Mouse (Mus musculus) forebrain, embryonic 16.5 days (tissue): ENCODE results near the gene Filip1. TPM values are rescaled to one million over a fixed set of nuclear protein-coding genes. Genes with fewer than 3 reads are reported as not detected.

Source experiments
- ATAC-seq: fragments of 200-750 bp; cut with Nextera tagmentation; 2 replicates; pipeline ENCODE4 v1.8.0; 2017; ENCODE audit warnings: mild to moderate bottlenecking, moderate library complexity
- H3K27ac ChIP-seq: fragments of 300-500 bp; sonication (generic); 2 replicates; pipeline ENCODE4 v1.5.1; 2014; ENCODE audit warnings: low read length, control low read depth
- H3K27me3 ChIP-seq: fragments of 300-500 bp; sonication (generic); replicated peaks from 2 replicates; pipeline ENCODE4 v1.6.1; 2014; ENCODE audit warnings: low read length; ENCODE audit not compliant: control insufficient read depth, insufficient read depth
- H3K36me3 ChIP-seq: fragments of 300-500 bp; sonication (generic); 2 replicates; pipeline ENCODE4 v1.6.1; 2014; ENCODE audit not compliant: control insufficient read depth, insufficient read depth
- H3K4me1 ChIP-seq: fragments of 300-500 bp; sonication (generic); replicated peaks from 2 replicates; pipeline ENCODE4 v1.6.1; 2014; ENCODE audit warnings: low read length; ENCODE audit not compliant: control insufficient read depth, insufficient read depth
- H3K4me2 ChIP-seq: fragments of 300-500 bp; sonication (generic); 2 replicates; pipeline ENCODE4 v1.6.1; 2014; ENCODE audit warnings: mild to moderate bottlenecking, low read length, control low read depth
- H3K4me3 ChIP-seq: fragments of 300-500 bp; sonication (generic); replicated peaks from 2 replicates; pipeline ENCODE4 v1.5.1; 2014; ENCODE audit warnings: mild to moderate bottlenecking, low read length, control low read depth
- H3K9ac ChIP-seq: fragments of 300-500 bp; sonication (generic); replicated peaks from 2 replicates; pipeline ENCODE4 v1.6.1; 2014; ENCODE audit warnings: low read depth, low read length, control low read depth
- H3K9me3 ChIP-seq: fragments of 300-500 bp; sonication (generic); 2 replicates; pipeline ENCODE4 v1.6.1; 2016; ENCODE audit warnings: low read length; ENCODE audit not compliant: control insufficient read depth
- WGBS: fragments of 180-500 bp; shearing (Covaris S2); extraction: QIAGEN DNeasy Blood & Tissue Kit; methylation state at CpG from one replicate; pipeline ENCODE4 v1.1.7; 2014; 5-methylcytosine and 5-hydroxymethylcytosine counted together
- polyA plus RNA-seq: library from polyadenylated mRNA; unstranded; fragments of >200 nt; fragmentation: Nextera tagmentation; extraction: Ambion mirVana; gene quantifications from 2 replicates; pipeline ENCODE4 v1.2.1, GENCODE M21; 2015

Filip1 gene
- polyA plus RNA-seq, 1 experiment from 2014 or later, result 3.0 TPM

GRCm38 (mm10) chr9:79944872-79945271, 67.8 kb downstream of the Filip1 start:
- no peak for ATAC-seq
- no peaks in the 10 kb centered on the region for H3K27me3 ChIP-seq
- 83% methylated on average over 6 of the region's 6 CpGs for WGBS
- no peaks in the 10 kb centered on the region for H3K36me3 ChIP-seq
- H3K27ac ChIP-seq, result no peak overlapping the region
- H3K4me1 ChIP-seq, result no peaks in the 10 kb centered on the region
- H3K9ac ChIP-seq, result no peak overlapping the region
- H3K4me3 ChIP-seq, result no peak overlapping the region
- H3K9me3 ChIP-seq, result no peaks in the 10 kb centered on the region
- no peak overlapping the region for H3K4me2 ChIP-seq

DNA sequence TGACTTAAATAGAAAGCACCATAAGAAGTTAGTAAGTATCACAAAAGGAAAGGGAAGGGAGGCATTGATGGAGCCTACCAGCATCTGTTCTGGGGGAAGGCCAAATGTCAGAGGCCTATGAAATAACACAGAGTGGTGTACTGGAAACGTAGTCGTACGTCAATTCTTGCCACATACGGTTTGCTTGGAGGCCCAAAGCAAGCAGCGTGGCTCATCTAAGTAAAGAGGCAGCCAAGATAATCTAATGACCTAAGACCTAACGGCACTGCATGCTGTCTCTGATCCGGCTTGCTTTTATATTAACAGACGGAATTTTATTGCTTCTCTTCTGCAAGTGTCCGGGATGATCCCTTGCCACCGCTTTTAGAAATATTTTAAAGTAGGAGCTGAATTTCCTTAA, 68.7 kb downstream of the Filip1 start:
- Histone ChIP-seq H3K9me3 (no peaks in the 10 kb centered on the region), H3K4me3 (no peak overlapping the region), H3K27ac (no peak overlapping the region), H3K9ac (no peak overlapping the region), H3K4me1 (no peaks in the 10 kb centered on the region), H3K36me3 (no peaks in the 10 kb centered on the region), H3K4me2 (no peak overlapping the region), H3K27me3 (no peaks in the 10 kb centered on the region)
- no peak for ATAC-seq
- WGBS, result 77% methylated on average over 10 of the region's 10 CpGs

DNA sequence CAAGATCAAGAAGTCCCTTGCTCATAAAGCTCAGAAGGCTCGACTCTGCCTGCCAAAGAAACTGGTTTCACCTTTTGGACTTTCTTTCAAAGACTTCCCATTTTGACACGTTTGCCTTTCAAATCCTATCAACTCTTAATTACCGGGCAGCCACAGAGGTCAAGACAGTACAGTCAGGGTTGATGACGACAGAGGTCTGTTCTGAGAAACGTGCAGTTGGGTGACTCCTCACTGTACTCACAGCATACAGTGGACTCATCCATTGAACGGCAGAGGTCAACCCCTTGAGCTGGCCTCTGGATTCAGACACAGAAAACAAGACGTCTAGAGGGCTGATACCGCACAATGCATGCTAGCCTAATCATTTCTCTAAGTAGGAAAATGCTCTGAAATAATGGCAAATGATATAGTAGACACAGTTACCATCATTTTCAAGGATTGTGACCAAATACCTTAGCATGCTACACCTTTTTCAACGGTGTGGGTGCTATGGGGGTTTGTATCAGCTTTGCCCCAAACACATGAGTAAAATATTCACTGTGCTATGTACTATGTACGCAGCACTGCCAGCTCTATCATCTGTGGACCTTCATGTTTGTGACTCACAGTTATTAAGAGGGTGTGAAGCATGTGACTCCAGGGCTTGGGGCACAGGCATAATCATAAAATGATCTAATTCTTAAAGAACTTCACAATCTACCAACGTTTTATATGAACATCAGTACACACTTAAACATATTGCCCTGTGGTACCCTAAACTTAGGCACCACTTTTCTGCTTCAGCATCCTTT, 74.0 kb downstream of the Filip1 start:
- Histone ChIP-seq H3K27ac (no peak overlapping the region), H3K4me1 (no peaks in the 10 kb centered on the region), H3K27me3 (no peaks in the 10 kb centered on the region), H3K9ac (no peak overlapping the region), H3K9me3 (no peaks in the 10 kb centered on the region), H3K36me3 (no peaks in the 10 kb centered on the region), H3K4me3 (no peak overlapping the region), H3K4me2 (no peak overlapping the region)
- no peak for ATAC-seq
- 79% methylated on average over 11 of the region's 11 CpGs for WGBS

GRCm38 (mm10) chr9:79937570-79937969, 75.1 kb downstream of the Filip1 start:
- Histone ChIP-seq H3K9me3 (no peaks in the 10 kb centered on the region), H3K36me3 (no peaks in the 10 kb centered on the region), H3K27me3 (no peaks in the 10 kb centered on the region), H3K27ac (no peak overlapping the region), H3K4me2 (no peak overlapping the region), H3K9ac (no peak overlapping the region), H3K4me1 (no peaks in the 10 kb centered on the region), H3K4me3 (no peak overlapping the region)
- 61% methylated on average over 6 of the region's 6 CpGs for WGBS
- ATAC-seq, result no peak

DNA sequence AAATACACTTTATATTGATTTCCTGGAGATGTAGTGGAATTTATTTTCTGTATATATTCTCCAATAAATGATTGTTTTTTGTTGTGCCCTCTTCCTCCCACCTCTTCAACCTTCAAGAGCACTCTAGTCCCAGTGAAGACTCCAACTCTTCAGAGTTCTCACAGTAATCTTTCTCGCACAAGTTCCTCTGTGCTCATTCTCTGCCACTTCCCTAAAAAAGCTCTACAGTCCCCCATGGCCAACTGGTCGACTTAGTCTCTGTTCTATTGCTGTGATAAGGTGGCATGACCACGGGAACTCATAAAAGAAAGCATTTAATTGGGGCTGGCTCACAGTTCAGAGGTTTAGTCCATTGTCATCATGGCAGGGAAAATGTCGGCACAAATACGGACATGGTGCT, 80.1 kb downstream of the Filip1 start:
- no peaks in the 10 kb centered on the region for H3K9me3 ChIP-seq
- H3K4me3 ChIP-seq, result no peak overlapping the region
- H3K4me2 ChIP-seq, result no peak overlapping the region
- ATAC-seq, result no peak
- H3K27ac ChIP-seq, result no peak overlapping the region
- 88% methylated on average over 5 of the region's 5 CpGs for WGBS
- no peak overlapping the region for H3K9ac ChIP-seq
- no peaks in the 10 kb centered on the region for H3K27me3 ChIP-seq
- no peaks in the 10 kb centered on the region for H3K36me3 ChIP-seq
- no peaks in the 10 kb centered on the region for H3K4me1 ChIP-seq

DNA sequence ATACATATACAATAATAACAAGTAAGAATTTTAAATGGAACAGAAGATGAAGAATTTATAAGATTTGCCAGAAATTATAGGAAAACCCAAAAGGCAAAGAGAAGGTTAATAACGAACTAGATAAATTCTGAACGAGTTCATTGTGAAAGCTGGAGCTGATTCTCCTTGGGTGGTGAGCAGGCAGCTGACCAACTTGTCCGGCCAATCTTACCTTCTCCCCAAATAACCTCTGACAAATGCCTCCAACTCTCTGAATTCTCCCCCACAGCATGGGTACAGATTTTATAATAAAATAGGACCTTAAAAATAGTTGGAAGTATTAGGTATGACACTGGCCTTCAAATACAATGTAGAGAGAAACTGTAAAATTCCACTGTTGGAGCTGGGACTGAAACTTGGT, 84.6 kb downstream of the Filip1 start:
- no peak for ATAC-seq
- Histone ChIP-seq H3K27ac (no peak overlapping the region), H3K9me3 (no peaks in the 10 kb centered on the region), H3K4me1 (no peaks in the 10 kb centered on the region), H3K36me3 (no peaks in the 10 kb centered on the region), H3K4me2 (no peak overlapping the region), H3K4me3 (no peak overlapping the region), H3K27me3 (no peaks in the 10 kb centered on the region), H3K9ac (no peak overlapping the region)
- 85% methylated on average over 3 of the region's 3 CpGs for WGBS

GRCm38 (mm10) chr9:79927156-79927870, 85.3 kb downstream of the Filip1 start:
- no peaks in the 10 kb centered on the region for H3K9me3 ChIP-seq
- no peak overlapping the region for H3K27ac ChIP-seq
- no peak overlapping the region for H3K4me3 ChIP-seq
- H3K4me1 ChIP-seq, result no peaks in the 10 kb centered on the region
- H3K9ac ChIP-seq, result no peak overlapping the region
- ATAC-seq, result no peak
- no peaks in the 10 kb centered on the region for H3K36me3 ChIP-seq
- WGBS, result 85% methylated on average over 21 of the region's 21 CpGs
- H3K4me2 ChIP-seq, result no peak overlapping the region
- H3K27me3 ChIP-seq, result no peaks in the 10 kb centered on the region

DNA sequence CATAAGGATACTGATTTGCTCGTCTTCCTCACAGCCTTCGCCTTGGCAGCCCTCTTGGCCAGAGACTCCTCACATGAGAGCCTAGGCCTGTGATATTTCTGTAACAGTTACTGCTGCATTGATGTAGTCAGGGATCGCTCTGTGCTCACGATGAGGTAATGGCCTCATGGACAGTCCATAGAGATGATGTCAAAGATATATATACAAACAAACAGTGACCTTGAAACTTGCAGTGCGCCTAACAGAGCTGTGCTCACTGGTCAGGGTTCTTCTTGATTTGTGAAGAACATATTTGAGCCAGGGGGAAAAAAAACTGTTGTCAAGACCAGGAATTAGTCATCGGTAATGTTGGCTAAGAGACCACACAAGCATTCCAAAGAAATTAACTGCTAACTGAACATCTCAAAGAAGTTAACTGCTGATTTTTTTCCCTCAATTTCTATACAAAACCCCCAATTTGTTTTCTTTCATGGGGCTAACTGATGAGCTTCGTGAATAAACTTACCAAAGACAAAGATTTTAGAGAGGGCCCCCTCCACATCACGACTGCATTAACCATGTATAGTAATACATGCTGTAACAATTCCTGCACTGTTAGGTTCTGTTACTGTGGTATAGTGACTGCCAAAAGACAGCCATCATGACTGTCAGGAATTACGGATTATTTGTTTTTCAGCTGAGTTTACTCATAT, 86.0 kb downstream of the Filip1 start:
- Histone ChIP-seq H3K27ac (no peak overlapping the region), H3K4me3 (no peak overlapping the region), H3K4me1 (peaks cover 2% of the 10 kb centered on the region), H3K36me3 (no peaks in the 10 kb centered on the region), H3K9ac (no peak overlapping the region), H3K27me3 (no peaks in the 10 kb centered on the region), H3K4me2 (no peak overlapping the region), H3K9me3 (no peaks in the 10 kb centered on the region)
- WGBS, result 72% methylated on average over 9 of the region's 9 CpGs
- ATAC-seq, result no peak

- Histone ChIP-seq H3K9ac (no peak overlapping the region), H3K4me2 (no peak overlapping the region), H3K27me3 (no peaks in the 10 kb centered on the region), H3K4me1 (peaks cover 2% of the 10 kb centered on the region), H3K4me3 (no peak overlapping the region), H3K9me3 (no peaks in the 10 kb centered on the region), H3K27ac (no peak overlapping the region), H3K36me3 (no peaks in the 10 kb centered on the region)
- ATAC-seq, result no peak
- 52% methylated on average over 4 of the region's 4 CpGs for WGBS
These were observed 86.7 kb downstream of the Filip1 start for GRCm38 (mm10) chr9:79925950-79926349.
